In genomic region chr14:18716970-18717369, GRCm38 (mm10) we compare ENCODE assay signal across 20 mouse cellular contexts.
A peak's percentile ranks its signal among the peaks of the same experiment; 100 is the strongest.
DNase-seq lines count a peak whose midpoint lies in the region; ATAC-seq and TF ChIP-seq lines count a peak whose summit lies in the region.
"Had no signal": no experiment of that assay in that cellular context is flagged by ENCODE, and none has a peak within 500 bp of the region (broad histone marks: within the 10 kb centered on the region; RNA-seq: fewer than 3 reads in every experiment).

No protein-coding gene starts in this region.

- H3K27ac ChIP-seq in kidney, embryonic 15.5 days, result no peak overlapping the region
- H3K27ac ChIP-seq in kidney, adult 2 months (ENCODE audit: insufficient read depth, low read depth, low read length), result no peak overlapping the region
- H3K27ac ChIP-seq in midbrain, embryonic 16.5 days (ENCODE audit: low read length), result no peak overlapping the region
- H3K27ac ChIP-seq in midbrain, embryonic 11.5 days (ENCODE audit: low read depth, low read length), result no peak overlapping the region
- H3K27ac ChIP-seq in intestine, embryonic 16.5 days (ENCODE audit: low read length), result no peak overlapping the region
- H3K27ac ChIP-seq: forebrain, embryonic 10.5 days; heart, embryonic 10.5 days; limb, embryonic 12.5 days; liver, embryonic 13.5 days; neural tube, embryonic 12.5 days had no signal

- no peak for TF ChIP-seq POLR2A in kidney, adult 2 months (IDR thresholded peaks at IDR 0.05; ENCODE audit: low read depth, low read length)

- H3K9me3 ChIP-seq in kidney, embryonic 15.5 days (replicated peaks), result no peaks in the 10 kb centered on the region
- H3K9me3 ChIP-seq in midbrain, embryonic 16.5 days (replicated peaks; ENCODE audit: control insufficient read depth, low read length, poor library complexity, severe bottlenecking), result no peaks in the 10 kb centered on the region
- no peaks in the 10 kb centered on the region for H3K9me3 ChIP-seq in midbrain, embryonic 11.5 days (ENCODE audit: control insufficient read depth, low read length)
- no peaks in the 10 kb centered on the region for H3K9me3 ChIP-seq in intestine, embryonic 16.5 days (ENCODE audit: control insufficient read depth, low read length)
- H3K9me3 ChIP-seq: forebrain, embryonic 10.5 days; heart, embryonic 10.5 days; limb, embryonic 12.5 days; liver, embryonic 13.5 days; neural tube, embryonic 12.5 days had no signal

- DNase-seq in adrenal gland, adult 2 months, result peak; percentile 33
- no peak for DNase-seq in adrenal gland, postnatal 4 days (ENCODE audit: low spot score in 2 of 2)
- DNase-seq in kidney, adult 2 months, result no peak
- no peak for DNase-seq in midbrain, embryonic 11.5 days (ENCODE audit: low spot score, missing footprints)
- DNase-seq: cerebellum, adult 9-11 months; gastrocnemius, postnatal 10 days; kidney, adult 9 months; kidney, postnatal 4 days; liver, embryonic 13.5 days; lung, adult 2 months; lung, postnatal 14 days had no signal

- H3K4me2 ChIP-seq in kidney, embryonic 15.5 days, result no peak overlapping the region
- no peak overlapping the region for H3K4me2 ChIP-seq in midbrain, embryonic 16.5 days (ENCODE audit: low read length)
- H3K4me2 ChIP-seq in midbrain, embryonic 11.5 days, result no peak overlapping the region
- no peak overlapping the region for H3K4me2 ChIP-seq in intestine, embryonic 16.5 days (ENCODE audit: low read depth, low read length)
- H3K4me2 ChIP-seq: limb, embryonic 12.5 days; liver, embryonic 13.5 days; neural tube, embryonic 12.5 days had no signal

- H3K4me3 ChIP-seq in kidney, embryonic 15.5 days (replicated peaks), result no peak overlapping the region
- no peak overlapping the region for H3K4me3 ChIP-seq in kidney, adult 2 months (ENCODE audit: insufficient read depth, low read depth, low read length)
- no peak overlapping the region for H3K4me3 ChIP-seq in midbrain, embryonic 16.5 days (ENCODE audit: low read depth, low read length)
- H3K4me3 ChIP-seq in midbrain, embryonic 11.5 days (ENCODE audit: low read depth, low read length), result no peak overlapping the region
- no peak overlapping the region for H3K4me3 ChIP-seq in intestine, embryonic 16.5 days (ENCODE audit: low read length)
- H3K4me3 ChIP-seq: forebrain, embryonic 10.5 days; heart, embryonic 10.5 days; limb, embryonic 12.5 days; liver, embryonic 13.5 days; neural tube, embryonic 12.5 days had no signal

- H3K27me3 ChIP-seq in kidney, embryonic 15.5 days, result no peaks in the 10 kb centered on the region
- H3K27me3 ChIP-seq in kidney, adult 2 months (replicated peaks; ENCODE audit: control insufficient read depth, insufficient read depth, low read length), result no peaks in the 10 kb centered on the region
- no peaks in the 10 kb centered on the region for H3K27me3 ChIP-seq in midbrain, embryonic 16.5 days (ENCODE audit: control insufficient read depth, insufficient read depth, low read depth, low read length)
- no peaks in the 10 kb centered on the region for H3K27me3 ChIP-seq in midbrain, embryonic 11.5 days (ENCODE audit: control insufficient read depth, insufficient read depth, low read length)
- no peaks in the 10 kb centered on the region for H3K27me3 ChIP-seq in intestine, embryonic 16.5 days (replicated peaks; ENCODE audit: control insufficient read depth, insufficient read depth, low read length)
- H3K27me3 ChIP-seq: limb, embryonic 12.5 days; liver, embryonic 13.5 days; neural tube, embryonic 12.5 days had no signal

- H3K36me3 ChIP-seq in kidney, embryonic 15.5 days, result no peaks in the 10 kb centered on the region
- H3K36me3 ChIP-seq in kidney, adult 2 months (ENCODE audit: control insufficient read depth, insufficient read depth, low read length), result no peaks in the 10 kb centered on the region
- H3K36me3 ChIP-seq in midbrain, embryonic 16.5 days (ENCODE audit: control insufficient read depth, insufficient read depth, low read length), result no peaks in the 10 kb centered on the region
- H3K36me3 ChIP-seq in midbrain, embryonic 11.5 days (ENCODE audit: control insufficient read depth, insufficient read depth, low read length), result no peaks in the 10 kb centered on the region
- no peaks in the 10 kb centered on the region for H3K36me3 ChIP-seq in intestine, embryonic 16.5 days (ENCODE audit: control insufficient read depth, insufficient read depth, low read length)
- H3K36me3 ChIP-seq: forebrain, embryonic 10.5 days; heart, embryonic 10.5 days; limb, embryonic 12.5 days; liver, embryonic 13.5 days; neural tube, embryonic 12.5 days had no signal

- 0 out of 2 replicates have a peak, but pooled peaks have one; percentile 22 for ATAC-seq in kidney, embryonic 15.5 days (replicated peaks; ENCODE audit: low FRiP score)
- ATAC-seq in midbrain, embryonic 16.5 days, result 0 out of 2 replicates have a peak, but pooled peaks have one; percentile 34
- no peak for ATAC-seq in midbrain, embryonic 11.5 days (ENCODE audit: low FRiP score)
- ATAC-seq in intestine, embryonic 16.5 days, result peak; percentile 52
- no peak for ATAC-seq in activated CD4-positive, CD25-positive, alpha-beta regulatory T cell, adult 4 months
- ATAC-seq: forebrain, embryonic 16.5 days had no signal

- H3K9ac ChIP-seq in kidney, embryonic 15.5 days, result no peak overlapping the region
- H3K9ac ChIP-seq in midbrain, embryonic 16.5 days (ENCODE audit: low read depth, low read length), result no peak overlapping the region
- no peak overlapping the region for H3K9ac ChIP-seq in midbrain, embryonic 11.5 days (ENCODE audit: low read length)
- H3K9ac ChIP-seq in intestine, embryonic 16.5 days (ENCODE audit: low read depth, low read length), result no peak overlapping the region
- H3K9ac ChIP-seq: limb, embryonic 12.5 days; liver, embryonic 13.5 days; neural tube, embryonic 12.5 days had no signal

- no peaks in the 10 kb centered on the region for H3K4me1 ChIP-seq in kidney, embryonic 15.5 days
- no peaks in the 10 kb centered on the region for H3K4me1 ChIP-seq in kidney, adult 2 months (ENCODE audit: control insufficient read depth, insufficient read depth, low read length)
- H3K4me1 ChIP-seq in midbrain, embryonic 16.5 days (ENCODE audit: control insufficient read depth, insufficient read depth, low read length), result no peaks in the 10 kb centered on the region
- no peaks in the 10 kb centered on the region for H3K4me1 ChIP-seq in midbrain, embryonic 11.5 days (ENCODE audit: control insufficient read depth, insufficient read depth, low read length)
- no peaks in the 10 kb centered on the region for H3K4me1 ChIP-seq in intestine, embryonic 16.5 days (ENCODE audit: control insufficient read depth, insufficient read depth, low read length)
- H3K4me1 ChIP-seq: forebrain, embryonic 10.5 days; heart, embryonic 10.5 days; limb, embryonic 12.5 days; liver, embryonic 13.5 days; neural tube, embryonic 12.5 days had no signal

- 73% methylated on average over 1 of the region's 1 CpGs for WGBS in kidney, embryonic 15.5 days
- 67% methylated on average over 1 of the region's 1 CpGs for WGBS in kidney, adult 2 months
- 81% methylated on average over 1 of the region's 1 CpGs for WGBS in midbrain, embryonic 16.5 days
- WGBS in midbrain, embryonic 11.5 days, result 91% methylated on average over 1 of the region's 1 CpGs
- WGBS in intestine, embryonic 16.5 days, result 86% methylated on average over 1 of the region's 1 CpGs

- no peak for TF ChIP-seq CTCF in kidney, adult 2 months (conservative IDR thresholded peaks at IDR 0.05; ENCODE audit: insufficient read depth, insufficient read length, low read depth, low read length)

Comparison
In these comparisons a context has a peak if more than half of its experiments do, and no peak if none do; other contexts are left out.
1. ATAC-seq: peak in kidney, embryonic 15.5 days (single experiment), midbrain, embryonic 16.5 days (single experiment) and intestine, embryonic 16.5 days (single experiment); none in midbrain, embryonic 11.5 days (single experiment) and activated CD4-positive, CD25-positive, alpha-beta regulatory T cell, adult 4 months (single experiment).